Mouse (Mus musculus): ENCODE data around the gene Htr6. TPM values are rescaled to one million over a fixed set of nuclear protein-coding genes. Genes with fewer than 3 reads are reported as not detected.

The Htr6 gene
- polyA plus RNA-seq, 2 experiments: 0.22 to 1.2 TPM

DNA sequence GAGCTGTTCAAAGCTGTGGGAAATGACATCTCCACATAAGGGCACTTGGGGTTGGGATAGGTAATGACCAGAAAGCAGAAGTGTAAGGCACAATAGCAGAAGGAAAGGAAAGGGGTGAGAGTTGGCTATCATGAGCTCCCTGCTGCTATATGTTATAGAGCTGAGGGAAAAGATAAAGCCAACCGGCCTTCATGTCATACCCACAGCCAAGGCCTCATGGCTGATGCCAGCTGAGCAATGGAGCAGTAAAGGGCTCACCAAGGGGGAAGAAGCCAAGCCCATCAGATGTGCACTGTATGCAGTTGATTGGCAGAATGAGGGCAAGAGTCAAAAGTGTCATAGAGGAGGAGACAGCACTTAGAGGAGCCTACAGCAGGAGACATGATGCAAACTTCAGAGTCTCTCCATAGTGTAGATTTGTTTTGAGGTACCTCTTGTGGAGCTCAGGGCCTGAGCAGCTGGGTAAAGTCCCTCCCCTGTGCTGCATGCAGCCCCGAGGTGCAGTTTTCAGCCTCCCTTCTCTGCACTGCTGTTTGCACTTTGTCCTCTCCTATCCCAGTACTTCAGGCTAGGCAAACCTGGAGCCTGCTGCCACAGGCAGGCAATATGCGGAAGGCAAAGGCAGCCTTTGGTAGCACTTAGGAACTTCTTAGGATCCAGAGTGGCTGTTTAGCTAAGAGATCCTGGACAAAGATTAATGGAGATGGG, 41.1 kb upstream of the Htr6 start:
- DNase-seq (ENCODE audit: low spot score) (no peak), ATAC-seq (ENCODE audit: low FRiP score, low read depth) (no peak)
- H3K4me2 ChIP-seq (replicated peaks; ENCODE audit: low read depth, low read length, severe bottlenecking): no peak overlapping the region
- no peak overlapping the region for H3K27ac ChIP-seq (replicated peaks; ENCODE audit: low read depth, low read length)
- no peak overlapping the region for H3K4me3 ChIP-seq (replicated peaks; ENCODE audit: low read length)
- no peaks in the 10 kb centered on the region for H3K27me3 ChIP-seq (ENCODE audit: control insufficient read depth, insufficient read depth, low read length)
- 82% methylated on average over 3 of the region's 3 CpGs for WGBS
- no peak for TF ChIP-seq POLR2A (IDR thresholded peaks at IDR 0.05; ENCODE audit: borderline replicate concordance, extremely low read depth, insufficient read depth, insufficient read length)
- no peaks in the 10 kb centered on the region; the same call in 1 of the 2 replicates for H3K36me3 ChIP-seq (ENCODE audit: control insufficient read depth, insufficient read depth, low read length)
- H3K9ac ChIP-seq (ENCODE audit: low read depth, low read length, severe bottlenecking): no peak overlapping the region
- no peaks in the 10 kb centered on the region for H3K9me3 ChIP-seq (ENCODE audit: control insufficient read depth, low read length)
- peaks cover 17% of the 10 kb centered on the region; the same call in 1 of the 2 replicates for H3K4me1 ChIP-seq (ENCODE audit: control insufficient read depth, insufficient read depth, low read length)

DNA sequence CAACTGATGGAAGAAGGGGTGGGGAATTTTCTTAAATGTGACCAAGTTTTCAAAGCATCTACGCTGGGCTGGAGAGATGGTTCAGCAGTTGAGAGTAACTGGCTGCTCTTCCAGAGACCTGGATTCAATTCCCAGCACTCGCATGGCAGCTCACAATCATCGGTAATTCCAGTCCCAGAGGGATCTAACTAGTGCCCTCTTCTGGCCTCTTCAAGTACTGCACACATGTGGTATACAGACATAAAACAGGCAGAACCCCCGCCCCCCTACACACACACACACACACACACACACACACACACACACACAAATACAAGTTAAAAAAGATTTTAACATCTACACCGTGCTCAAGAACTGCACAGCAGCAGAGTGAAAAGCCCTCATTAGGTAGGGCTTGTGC, 40.4 kb upstream of the Htr6 start:
- no peak for TF ChIP-seq POLR2A (IDR thresholded peaks at IDR 0.05; ENCODE audit: borderline replicate concordance, extremely low read depth, insufficient read depth, insufficient read length)
- Histone ChIP-seq H3K36me3 (ENCODE audit: control insufficient read depth, insufficient read depth, low read length) (no peaks in the 10 kb centered on the region; the same call in 1 of the 2 replicates), H3K9ac (ENCODE audit: low read depth, low read length, severe bottlenecking) (no peak overlapping the region), H3K27me3 (ENCODE audit: control insufficient read depth, insufficient read depth, low read length) (no peaks in the 10 kb centered on the region), H3K9me3 (ENCODE audit: control insufficient read depth, low read length) (no peaks in the 10 kb centered on the region), H3K4me2 (replicated peaks; ENCODE audit: low read depth, low read length, severe bottlenecking) (no peak overlapping the region), H3K27ac (replicated peaks; ENCODE audit: low read depth, low read length) (no peak overlapping the region), H3K4me1 (ENCODE audit: control insufficient read depth, insufficient read depth, low read length) (peaks cover 17% of the 10 kb centered on the region; the same call in 1 of the 2 replicates), H3K4me3 (replicated peaks; ENCODE audit: low read length) (no peak overlapping the region)
- DNase-seq (ENCODE audit: low spot score) (no peak), ATAC-seq (ENCODE audit: low FRiP score, low read depth) (no peak)
- whole genome bisulfite sequencing: 85% methylated on average over 5 of the region's 5 CpGs

DNA sequence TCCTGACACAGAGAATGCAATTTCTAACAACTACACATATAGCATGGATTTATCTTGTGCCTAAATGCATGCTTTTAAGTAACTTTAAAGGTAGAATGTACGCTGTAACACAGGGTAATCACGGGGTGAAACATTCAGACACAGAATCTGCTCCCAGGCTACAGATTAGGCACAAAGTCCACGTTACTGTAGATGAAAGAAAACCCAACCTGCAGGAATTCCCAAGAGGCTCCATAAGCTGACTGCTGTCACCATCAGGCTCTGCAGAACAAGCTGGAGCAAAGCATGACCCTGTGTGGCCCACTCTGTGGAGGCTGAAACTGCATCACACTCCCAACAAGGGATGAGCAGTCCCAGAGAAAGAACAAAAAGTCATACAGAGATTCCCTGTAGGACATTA, 37.1 kb upstream of the Htr6 start:
- WGBS: 62% methylated on average over 3 of the region's 3 CpGs
- 0 out of 2 replicates have a peak, but pooled peaks cover 7% of the 10 kb centered on the region for H3K4me1 ChIP-seq (ENCODE audit: control insufficient read depth, insufficient read depth, low read length)
- H3K36me3 ChIP-seq (ENCODE audit: control insufficient read depth, insufficient read depth, low read length): no peaks in the 10 kb centered on the region; the same call in 1 of the 2 replicates
- no peak overlapping the region for H3K4me3 ChIP-seq (replicated peaks; ENCODE audit: low read length)
- ATAC-seq (ENCODE audit: low FRiP score, low read depth): no peak
- H3K9ac ChIP-seq (ENCODE audit: low read depth, low read length, severe bottlenecking): no peak overlapping the region
- no peaks in the 10 kb centered on the region for H3K27me3 ChIP-seq (ENCODE audit: control insufficient read depth, insufficient read depth, low read length)
- no peak for TF ChIP-seq POLR2A (IDR thresholded peaks at IDR 0.05; ENCODE audit: borderline replicate concordance, extremely low read depth, insufficient read depth, insufficient read length)
- no peak for DNase-seq (ENCODE audit: low spot score)
- no peak overlapping the region for H3K4me2 ChIP-seq (replicated peaks; ENCODE audit: low read depth, low read length, severe bottlenecking)
- H3K9me3 ChIP-seq (ENCODE audit: control insufficient read depth, low read length): no peaks in the 10 kb centered on the region
- no peak overlapping the region for H3K27ac ChIP-seq (replicated peaks; ENCODE audit: low read depth, low read length)

DNA sequence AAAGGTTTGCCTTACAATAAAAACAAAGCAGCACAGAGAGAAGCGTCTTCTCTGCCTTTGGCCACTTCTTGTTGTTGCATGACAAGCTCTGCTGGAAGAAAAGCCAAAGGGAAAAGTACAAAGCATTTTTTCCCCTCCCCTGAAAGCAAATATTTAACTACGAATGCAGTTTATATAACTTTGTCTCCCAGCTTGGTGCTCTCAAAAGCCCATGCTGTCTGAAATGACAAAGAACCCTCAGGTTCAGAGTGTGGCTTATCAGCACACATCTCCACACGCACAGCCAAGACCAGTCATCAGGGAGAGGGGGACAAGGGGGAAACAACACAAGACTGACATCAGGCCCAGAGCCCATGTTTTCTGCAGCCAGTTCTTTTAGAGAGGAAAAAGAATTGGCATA, 36.1 kb upstream of the Htr6 start:
- DNase-seq (ENCODE audit: low spot score) (no peak), ATAC-seq (ENCODE audit: low FRiP score, low read depth) (no peak)
- Histone ChIP-seq H3K4me2 (replicated peaks; ENCODE audit: low read depth, low read length, severe bottlenecking) (no peak overlapping the region), H3K36me3 (ENCODE audit: control insufficient read depth, insufficient read depth, low read length) (no peaks in the 10 kb centered on the region; the same call in 1 of the 2 replicates), H3K4me3 (replicated peaks; ENCODE audit: low read length) (no peak overlapping the region), H3K9me3 (ENCODE audit: control insufficient read depth, low read length) (no peaks in the 10 kb centered on the region), H3K9ac (ENCODE audit: low read depth, low read length, severe bottlenecking) (no peak overlapping the region), H3K27ac (replicated peaks; ENCODE audit: low read depth, low read length) (peak overlapping the region; percentile 65), H3K27me3 (ENCODE audit: control insufficient read depth, insufficient read depth, low read length) (no peaks in the 10 kb centered on the region), H3K4me1 (ENCODE audit: control insufficient read depth, insufficient read depth, low read length) (0 out of 2 replicates have a peak, but pooled peaks cover 7% of the 10 kb centered on the region)
- WGBS: 41% methylated on average over 3 of the region's 3 CpGs
- TF ChIP-seq POLR2A (IDR thresholded peaks at IDR 0.05; ENCODE audit: borderline replicate concordance, extremely low read depth, insufficient read depth, insufficient read length): no peak

DNA sequence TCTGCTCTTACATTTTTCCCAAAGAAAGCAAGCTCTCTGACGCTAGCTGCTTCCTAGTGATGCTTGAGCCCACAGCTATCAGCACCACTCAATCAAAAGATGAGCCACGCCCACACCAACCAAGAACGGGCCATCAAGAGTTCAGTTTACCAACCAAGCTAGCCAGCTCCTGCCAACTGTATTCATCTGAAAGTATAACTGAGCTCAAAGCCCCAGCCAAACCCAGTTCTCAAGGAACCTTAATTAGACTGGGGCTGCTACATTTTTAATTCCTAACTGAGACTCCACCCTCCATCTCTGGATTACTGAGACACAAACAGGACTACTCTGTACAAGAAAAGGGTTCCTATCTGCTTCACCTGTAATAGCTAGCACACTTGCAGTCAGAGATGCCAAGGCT, 35.5 kb upstream of the Htr6 start:
- Histone ChIP-seq H3K9ac (ENCODE audit: low read depth, low read length, severe bottlenecking) (no peak overlapping the region), H3K9me3 (ENCODE audit: control insufficient read depth, low read length) (no peaks in the 10 kb centered on the region), H3K27ac (replicated peaks; ENCODE audit: low read depth, low read length) (peak overlapping the region; percentile 65; the same call in 1 of the 2 replicates), H3K4me1 (ENCODE audit: control insufficient read depth, insufficient read depth, low read length) (0 out of 2 replicates have a peak, but pooled peaks cover 7% of the 10 kb centered on the region), H3K4me3 (replicated peaks; ENCODE audit: low read length) (no peak overlapping the region), H3K4me2 (replicated peaks; ENCODE audit: low read depth, low read length, severe bottlenecking) (no peak overlapping the region), H3K36me3 (ENCODE audit: control insufficient read depth, insufficient read depth, low read length) (no peaks in the 10 kb centered on the region; the same call in 1 of the 2 replicates), H3K27me3 (ENCODE audit: control insufficient read depth, insufficient read depth, low read length) (no peaks in the 10 kb centered on the region)
- DNase-seq (ENCODE audit: low spot score) (no peak), ATAC-seq (ENCODE audit: low FRiP score, low read depth) (no peak)
- WGBS: 71% methylated on average over 3 of the region's 3 CpGs
- TF ChIP-seq POLR2A (IDR thresholded peaks at IDR 0.05; ENCODE audit: borderline replicate concordance, extremely low read depth, insufficient read depth, insufficient read length): no peak

Data from limb, embryonic 14.5 days (tissue).